Mouse (Mus musculus) 416B (cell line): ENCODE data around the gene Gm2696.
"Not testable (repeated sequence)": the region's sequence is repeated elsewhere in the genome, so short reads cannot be mapped to it uniquely, and the experiment has no call there.

Source experiments
- DNase-seq: peaks from one replicate; pipeline ENCODE4 v3.0.0; 2011; ENCODE audit warnings: low read depth

Gm2696 gene

GRCm38 (mm10) chr10:77814382-77814781, at the start of gene Gm2696:
TSS of gene Gm2696 (plus strand) at chr10:77814682.
- no peak for DNase-seq

GRCm38 (mm10) chr10:77769727-77770126, 44.8 kb upstream of the Gm2696 start:
- DNase-seq: no peak

- not testable (repeated sequence) for DNase-seq
These were observed 43.3 kb upstream of the Gm2696 start, which contains the start of gene Gm3238 for GRCm38 (mm10) chr10:77771225-77771624. TSS of gene Gm3238 (minus strand) at chr10:77771325.

DNA sequence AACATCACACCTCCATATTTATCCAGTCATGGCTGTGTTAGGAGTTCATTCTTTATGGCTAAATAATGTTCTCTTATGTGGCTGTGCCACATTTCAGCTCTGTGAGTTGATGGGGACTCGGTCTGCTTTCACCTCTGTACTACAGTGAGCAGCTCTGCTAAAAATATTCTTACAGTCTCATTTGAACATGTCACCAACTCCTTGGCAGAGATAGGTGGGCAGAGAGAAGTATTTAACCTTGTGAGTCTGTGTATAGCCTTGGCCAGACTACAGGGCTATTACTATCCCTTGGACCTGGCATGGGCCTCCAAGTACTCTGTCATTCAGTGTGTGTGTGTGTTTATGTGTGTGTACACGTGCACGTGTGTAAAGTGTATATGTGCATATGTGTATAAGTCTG, 42.3 kb upstream of the Gm2696 start:
- DNase-seq: not testable (repeated sequence)

DNA sequence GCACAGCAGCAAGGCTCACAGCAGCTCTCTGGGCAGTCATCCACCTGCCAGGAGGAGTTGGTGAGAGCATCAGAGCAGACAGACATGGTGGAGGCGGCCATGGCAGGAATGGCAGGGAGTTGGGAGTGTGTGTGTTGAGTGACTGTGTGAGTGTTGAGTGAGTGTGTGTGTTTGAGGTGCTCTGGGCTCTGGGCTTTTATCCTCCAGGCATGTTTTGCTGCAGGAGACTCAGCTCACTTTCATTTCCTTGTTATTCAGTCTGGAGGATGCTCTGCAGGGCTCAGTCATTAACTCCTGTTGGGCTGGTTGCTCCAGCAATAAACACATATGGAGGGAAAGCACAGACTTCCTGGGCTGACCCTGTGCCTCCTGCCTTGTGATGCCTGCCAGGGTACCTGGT, 37.6 kb upstream of the Gm2696 start, which contains the start of gene Gm7138:
TSS of gene Gm7138 (minus strand) at position 101 of the 400 bp plus-strand sequence.
- DNase-seq: not testable (repeated sequence)

GRCm38 (mm10) chr10:77782442-77782841, 32.0 kb upstream of the Gm2696 start, which contains the start of gene Gm3250:
TSS of gene Gm3250 (minus strand) at chr10:77782542.
- not testable (repeated sequence) for DNase-seq

GRCm38 (mm10) chr10:77783396-77783795, 31.1 kb upstream of the Gm2696 start:
- DNase-seq: not testable (repeated sequence)

DNA sequence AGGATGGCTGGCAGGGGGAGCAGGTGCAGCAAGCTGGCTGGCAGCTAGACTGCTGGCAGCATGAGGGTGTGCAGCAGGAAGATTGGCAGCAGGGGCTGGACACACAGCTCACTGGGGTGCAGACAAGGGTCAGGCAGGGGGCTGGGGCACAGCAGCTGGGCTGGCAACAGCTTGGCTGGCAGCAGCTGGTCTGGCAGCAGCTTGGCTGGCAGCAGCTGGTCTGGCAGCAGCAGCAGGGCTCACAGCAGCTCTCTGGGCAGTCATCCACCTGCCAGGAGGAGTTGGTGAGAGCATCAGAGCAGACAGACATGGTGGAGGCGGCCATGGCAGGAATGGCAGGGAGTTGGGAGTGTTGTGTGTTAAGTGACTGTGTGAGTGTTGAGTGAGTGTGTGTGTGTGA, 26.6 kb upstream of the Gm2696 start, which contains the start of gene Gm7137:
TSS of gene Gm7137 (minus strand) at position 325 of the 400 bp plus-strand sequence.
- DNase-seq: not testable (repeated sequence)

GRCm38 (mm10) chr10:77788621-77789020, 25.9 kb upstream of the Gm2696 start:
- DNase-seq: no peak

DNA sequence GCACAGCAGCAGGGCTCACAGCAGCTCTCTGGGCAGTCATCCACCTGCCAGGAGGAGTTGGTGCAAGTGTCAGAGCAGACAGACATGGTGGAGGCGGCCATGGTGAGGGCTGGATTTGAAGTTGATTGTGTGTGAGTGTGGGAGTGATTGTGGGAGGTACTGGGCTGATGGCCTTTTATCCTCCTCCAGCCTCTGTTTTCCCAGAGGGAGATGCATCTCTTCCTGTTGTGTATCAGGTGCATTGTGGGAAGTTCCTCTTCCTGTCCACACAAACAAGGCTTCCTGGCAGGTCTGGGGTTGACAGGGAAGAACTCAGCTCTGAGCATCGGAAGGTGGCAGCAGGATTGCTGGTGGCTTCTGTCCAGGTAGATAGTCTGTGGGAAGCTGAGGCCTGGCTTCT, 19.5 kb upstream of the Gm2696 start, which contains the start of gene Gm9639:
TSS of gene Gm9639 (minus strand) at position 101 of the 400 bp plus-strand sequence.
- DNase-seq: no peak

- DNase-seq: no peak
These were observed 16.8 kb upstream of the Gm2696 start for GRCm38 (mm10) chr10:77797677-77798076.

- not testable (repeated sequence) for DNase-seq
These were observed 16.1 kb upstream of the Gm2696 start for GRCm38 (mm10) chr10:77798164-77798920.

DNA sequence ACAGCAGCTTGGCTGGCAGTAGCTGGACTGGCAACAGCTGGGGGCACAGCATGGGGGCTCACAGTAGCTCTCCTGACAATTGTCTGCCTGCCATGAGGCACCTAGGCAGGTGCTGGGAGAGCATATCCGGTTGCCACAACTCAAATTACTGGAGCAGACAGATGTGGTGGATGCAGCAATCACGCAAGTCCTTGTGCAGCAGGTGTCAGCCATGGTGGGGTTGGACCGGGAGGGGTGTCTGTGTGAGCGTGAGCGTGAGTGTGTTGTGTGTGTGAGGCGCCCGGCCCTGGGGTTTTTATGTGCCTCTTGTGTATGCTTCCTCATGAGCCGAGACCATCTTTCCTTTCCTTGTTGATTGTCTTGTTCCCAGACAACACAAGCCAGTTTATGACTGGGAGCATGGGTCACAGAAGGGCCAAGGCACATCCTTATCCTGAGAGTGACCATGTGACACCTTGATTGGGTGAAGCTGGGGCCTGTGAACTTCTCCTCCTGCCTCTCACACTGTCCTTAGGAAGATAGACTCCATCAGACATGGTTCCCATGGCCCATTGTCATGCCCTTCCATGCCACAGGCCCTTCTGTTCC, 15.5 kb upstream of the Gm2696 start, which contains the start of gene Gm19668:
TSS of gene Gm19668 (minus strand) at position 213 of the 588 bp plus-strand sequence.
- no peak for DNase-seq

DNA sequence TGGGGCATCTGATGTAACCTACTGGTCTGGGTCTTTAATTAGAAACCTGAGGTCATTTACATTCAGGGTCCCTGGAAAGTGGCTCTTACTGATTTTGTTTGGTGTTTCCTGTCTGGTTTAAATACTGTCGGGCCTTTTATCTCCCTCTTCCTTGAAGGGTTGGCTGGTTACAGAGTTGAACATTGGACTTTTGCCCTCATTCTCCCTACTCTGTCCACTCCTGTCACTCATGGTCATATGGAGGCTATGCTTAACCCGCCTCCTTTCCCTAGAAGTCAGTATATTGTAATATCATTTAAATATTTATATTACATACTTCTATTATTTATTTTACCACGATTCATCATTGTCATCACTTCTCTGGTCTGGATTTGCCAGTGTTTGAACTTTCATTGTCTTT, 10.4 kb upstream of the Gm2696 start:
- no peak for DNase-seq

GRCm38 (mm10) chr10:77811743-77812142, 2.7 kb upstream of the Gm2696 start, which contains the start of gene Gm9507:
TSS of gene Gm9507 (minus strand) at chr10:77811843.
- no peak for DNase-seq

- peak; percentile 20 for DNase-seq
These were observed 1.0 kb downstream of the Gm2696 start for GRCm38 (mm10) chr10:77815514-77815913.

GRCm38 (mm10) chr10:77818523-77818922, 4.0 kb downstream of the Gm2696 start:
- DNase-seq: no peak

DNA sequence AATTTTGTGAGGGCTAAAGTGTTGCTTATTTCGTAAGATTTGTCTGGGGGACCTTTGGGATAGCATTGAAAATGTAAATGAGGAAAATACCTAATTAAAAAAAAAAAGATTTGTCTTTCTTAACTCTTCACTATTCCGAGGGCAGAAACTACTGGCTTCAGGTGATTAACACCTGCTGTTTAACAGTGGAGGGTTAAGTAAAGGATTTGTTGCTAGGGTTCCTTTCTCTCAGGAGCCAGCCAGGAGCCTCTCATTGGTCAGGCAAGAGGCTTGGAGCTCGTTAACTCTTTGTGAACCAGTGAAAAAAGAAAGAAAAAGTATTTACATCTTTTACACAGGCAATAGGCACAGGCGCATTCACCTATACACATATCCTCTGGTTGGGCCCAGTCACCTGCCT, 4.7 kb downstream of the Gm2696 start:
- no peak for DNase-seq

GRCm38 (mm10) chr10:77826951-77827350, 12.5 kb downstream of the Gm2696 start, which contains the start of gene Krtap10-4:
TSS of gene Krtap10-4 (minus strand) at chr10:77827095.
- no peak for DNase-seq

DNA sequence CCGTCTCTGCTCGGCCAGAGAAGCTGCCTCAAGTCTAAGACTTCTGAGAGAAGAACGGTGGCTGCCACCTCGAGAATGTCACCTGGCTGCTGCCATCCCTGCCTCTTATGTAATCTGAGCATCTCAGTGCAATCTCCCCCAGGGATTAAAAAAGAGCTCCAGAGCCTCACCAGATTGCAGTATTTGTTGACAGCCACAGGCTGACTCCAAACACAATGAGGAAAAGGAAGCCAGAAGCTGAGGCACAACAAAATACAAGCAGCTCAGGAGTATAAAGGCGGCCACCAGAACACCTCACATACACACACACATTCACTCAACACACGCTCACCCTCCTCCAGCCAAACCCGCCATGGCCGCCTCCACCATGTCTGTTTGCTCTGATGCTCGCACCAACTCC, 21.2 kb downstream of the Gm2696 start, which contains the start of gene Krtap10-10:
TSS of gene Krtap10-10 (plus strand) at position 301 of the 400 bp plus-strand sequence.
- DNase-seq: no peak

DNA sequence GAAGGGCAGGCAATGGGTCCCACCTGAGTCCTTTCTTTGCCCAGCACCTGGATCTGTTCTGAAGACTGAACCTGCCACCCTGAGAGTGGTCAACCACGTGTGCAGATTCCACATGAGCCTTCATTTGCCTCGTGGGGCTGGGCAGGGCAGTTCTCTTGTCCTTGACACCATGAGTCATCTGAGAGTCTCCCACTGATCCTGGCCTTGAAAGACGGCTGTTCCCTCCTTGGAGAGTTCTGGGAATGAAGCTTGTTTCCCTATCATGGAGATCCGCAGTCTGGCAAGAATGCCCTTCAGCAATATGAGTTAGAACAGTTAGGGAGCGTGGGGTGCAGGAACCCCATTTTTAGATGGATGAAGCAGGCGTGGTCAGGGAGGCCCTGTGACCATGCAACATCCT, 24.5 kb downstream of the Gm2696 start:
- DNase-seq: no peak

DNA sequence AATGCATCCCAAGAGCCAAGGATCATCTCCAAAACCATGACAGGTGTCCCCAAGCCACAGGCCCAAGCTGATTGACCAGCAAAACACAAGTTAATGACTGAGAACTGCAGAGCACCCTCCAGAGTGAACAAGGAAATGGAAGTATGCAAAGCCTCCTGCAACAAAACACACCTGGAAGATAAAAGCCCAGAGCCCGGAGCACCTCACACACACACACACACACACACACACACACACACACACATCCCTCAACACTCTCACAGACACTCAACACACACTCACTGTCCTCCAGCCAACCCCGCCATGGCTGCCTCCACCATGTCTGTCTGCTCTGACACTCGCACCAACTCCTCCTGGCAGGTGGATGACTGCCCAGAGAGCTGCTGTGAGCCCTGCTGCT, 32.0 kb downstream of the Gm2696 start, which contains the start of gene Gm36176:
TSS of gene Gm36176 (plus strand) at position 301 of the 400 bp plus-strand sequence.
- no peak for DNase-seq

GRCm38 (mm10) chr10:77846961-77847360, 32.5 kb downstream of the Gm2696 start:
- DNase-seq: no peak
